Mouse (Mus musculus): ENCODE data around the gene Tlx1.
A peak's percentile ranks its signal among the peaks of the same experiment; 100 is the strongest.

The Tlx1 gene

DNA sequence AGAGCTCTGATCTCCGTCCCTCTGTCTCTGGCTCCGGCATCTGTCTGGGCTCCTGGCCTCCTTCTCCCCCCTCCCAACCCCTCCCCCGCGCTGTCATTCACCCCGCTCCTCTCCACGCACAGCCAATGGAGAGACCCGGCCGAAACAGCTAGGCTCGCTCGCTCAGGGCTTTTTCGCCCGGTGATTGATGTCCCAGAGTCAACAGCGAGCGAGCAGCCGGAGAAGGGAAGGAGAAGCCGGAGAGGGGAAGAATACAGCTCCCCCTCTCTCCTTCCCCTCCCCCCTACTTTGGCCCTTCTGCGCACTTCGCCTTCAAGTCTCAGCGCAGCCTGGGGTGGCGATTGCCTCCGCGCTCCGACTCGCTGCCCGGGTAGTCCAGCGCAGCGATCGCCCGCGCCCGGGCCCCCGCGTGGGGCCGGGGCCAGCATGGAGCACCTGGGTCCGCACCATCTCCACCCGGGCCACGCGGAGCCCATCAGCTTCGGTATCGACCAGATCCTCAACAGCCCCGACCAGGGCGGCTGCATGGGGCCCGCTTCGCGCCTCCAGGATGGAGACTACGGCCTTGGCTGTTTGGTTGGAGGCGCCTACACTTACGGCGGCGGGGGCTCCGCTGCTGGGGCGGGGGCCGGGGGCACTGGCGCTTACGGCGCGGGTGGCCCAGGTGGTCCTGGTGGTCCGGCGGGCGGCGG is at the start of gene Tlx1:
TSS of gene Tlx1 (plus strand) at position 191 of the 692 bp plus-strand sequence.
- DNase-seq: peak; percentile 14

DNA sequence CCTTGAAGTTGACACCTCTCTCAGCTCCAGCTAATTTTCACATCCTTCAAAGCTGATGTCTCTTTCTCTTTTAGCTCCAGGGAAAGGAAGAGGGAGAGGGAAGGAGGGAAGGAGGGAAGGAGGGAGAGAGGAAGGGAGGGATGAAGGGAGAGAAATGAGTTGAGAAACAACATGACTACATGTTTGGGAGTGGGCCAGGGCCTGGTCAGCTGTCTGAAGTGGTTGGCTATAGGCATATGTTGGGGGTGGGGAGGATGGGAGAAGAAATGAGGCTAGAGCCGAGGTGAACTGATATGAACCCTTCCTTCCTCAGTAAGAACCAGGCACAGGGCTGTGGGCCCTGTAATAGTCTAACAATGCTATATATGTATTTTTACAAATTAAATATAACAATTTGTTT is 44.9 kb upstream of the Tlx1 start:
- no peak for DNase-seq

DNA sequence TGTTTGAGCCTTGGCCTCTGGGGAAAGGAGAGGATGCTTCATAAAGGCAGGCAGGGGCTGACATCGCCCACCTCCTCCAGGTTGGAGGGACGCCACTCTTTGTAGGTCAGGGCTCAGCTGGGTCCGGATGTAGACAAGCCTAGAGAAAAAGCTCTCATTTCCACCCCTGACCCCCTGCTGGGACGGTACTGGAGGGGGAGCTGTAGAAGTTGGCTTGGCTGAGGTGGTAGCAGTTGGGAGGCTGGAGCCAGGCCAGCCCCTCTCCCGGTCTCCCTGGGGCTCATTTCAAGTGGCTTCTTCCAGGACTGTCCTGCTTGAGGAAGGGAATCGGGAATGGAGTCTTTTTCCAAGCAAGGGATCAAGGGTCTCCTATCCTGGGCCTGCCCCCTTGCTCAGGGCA is 43.8 kb upstream of the Tlx1 start:
- no peak for DNase-seq

DNA sequence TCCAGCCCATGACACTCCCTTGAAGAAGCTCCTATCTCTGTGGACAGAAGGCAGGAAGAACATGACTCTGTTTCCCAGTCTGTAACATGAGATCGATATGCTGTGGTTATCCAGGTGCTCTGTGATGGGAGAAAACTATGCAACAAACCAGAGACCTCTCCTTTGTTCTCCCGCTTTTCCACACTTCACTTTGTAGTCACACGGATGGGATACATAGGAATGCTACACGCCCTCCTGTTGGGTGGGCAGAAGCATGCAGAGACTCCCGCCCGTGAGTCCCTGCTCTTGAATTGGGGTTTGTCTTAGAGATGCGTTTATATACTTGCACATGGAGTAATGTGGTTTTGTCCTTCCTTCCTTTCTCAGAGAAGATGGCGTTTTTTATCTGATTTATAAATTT is 39.8 kb upstream of the Tlx1 start:
- no peak for DNase-seq

DNA sequence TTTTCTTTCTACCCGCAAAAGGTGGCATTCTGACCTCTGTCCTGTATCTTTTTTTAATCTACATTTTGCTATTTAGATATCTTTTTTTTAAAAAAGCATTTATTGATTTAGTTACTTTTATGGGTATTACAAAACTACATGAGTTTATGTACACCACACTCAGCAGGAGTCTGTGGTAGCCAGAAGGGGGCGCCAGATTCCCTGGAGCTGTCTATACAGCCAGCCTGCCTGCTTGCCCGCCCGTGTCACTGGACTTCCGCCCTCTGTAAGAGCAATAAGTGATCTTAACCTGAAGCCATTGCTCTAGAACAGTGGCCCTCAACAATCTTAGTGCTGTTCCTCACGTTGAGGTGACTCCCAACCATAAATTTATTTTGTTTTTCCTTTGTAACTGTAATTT is 38.0 kb upstream of the Tlx1 start:
- DNase-seq: peak; percentile 47

DNA sequence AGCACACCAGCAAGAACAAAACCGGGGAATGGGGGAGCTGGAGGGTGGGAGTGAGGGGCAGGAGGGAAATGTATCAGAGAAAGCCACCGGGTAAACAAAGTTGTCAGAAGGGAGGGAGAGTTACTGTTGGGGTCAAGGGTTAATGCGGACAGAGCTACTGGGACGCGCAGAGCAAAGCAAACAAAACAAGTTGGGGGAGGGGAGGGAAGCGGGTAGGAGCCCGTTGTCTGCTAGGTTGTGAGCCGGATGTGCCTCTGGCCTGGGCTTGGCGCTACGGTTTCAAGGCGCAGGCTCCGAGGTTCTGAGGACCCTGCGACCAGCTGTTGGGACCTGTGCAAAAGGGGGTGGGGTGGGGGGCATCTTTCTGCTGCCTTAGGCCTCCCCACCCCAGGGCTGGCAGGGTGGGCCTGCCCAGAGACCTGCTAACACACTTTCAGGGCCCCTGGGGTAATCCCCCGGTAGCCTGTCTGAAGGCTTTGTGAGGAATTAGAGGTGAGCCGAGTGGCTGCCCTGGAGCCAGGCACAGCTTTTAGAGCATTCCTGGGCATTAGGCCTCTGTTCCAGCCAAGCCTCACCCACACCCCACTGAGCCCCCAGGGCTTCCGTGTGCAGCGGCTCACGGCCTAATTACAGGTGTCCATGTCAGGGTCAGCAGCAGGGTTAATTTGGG is 36.6 kb upstream of the Tlx1 start:
- DNase-seq: no peak

DNA sequence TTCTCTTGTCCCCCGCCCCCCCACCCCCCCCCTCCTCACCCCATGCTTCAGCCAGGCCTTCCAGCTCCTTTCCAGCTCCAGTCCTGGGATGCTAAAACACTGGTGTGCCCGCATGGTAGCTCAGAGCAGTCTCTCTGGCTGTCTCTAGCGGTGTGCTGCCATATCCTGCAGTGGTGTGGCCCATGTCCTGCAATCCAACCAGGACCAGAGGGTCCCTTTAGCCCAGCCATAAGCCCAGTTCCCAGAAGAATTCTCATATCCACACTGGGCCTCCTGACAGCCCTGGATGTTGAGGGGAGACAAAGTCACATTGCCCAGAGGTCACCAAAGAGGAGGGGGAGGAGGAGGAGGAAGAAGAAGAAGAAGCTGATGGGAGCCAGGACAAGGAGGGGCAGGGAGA is 35.7 kb upstream of the Tlx1 start:
- no peak for DNase-seq

DNA sequence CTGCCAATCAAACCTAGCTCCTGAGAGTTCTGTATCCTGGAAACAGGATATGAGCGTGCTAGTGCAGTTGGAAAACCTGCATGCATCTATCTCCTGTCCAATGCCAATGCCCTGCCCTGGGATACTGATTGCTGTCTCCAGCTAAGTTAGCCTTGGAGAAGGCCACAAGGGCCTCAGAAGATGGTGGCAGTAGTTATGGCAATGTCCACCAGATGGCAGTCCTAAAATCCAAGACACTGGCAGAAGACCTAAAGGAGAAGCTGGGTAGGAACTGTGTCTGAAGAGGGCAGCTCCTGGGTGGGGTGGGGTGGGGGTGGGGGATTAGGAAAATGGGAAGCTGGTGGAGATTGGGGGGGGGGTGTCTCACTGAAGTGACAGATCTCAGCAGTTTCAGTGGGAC is 33.7 kb upstream of the Tlx1 start:
- DNase-seq: peak; percentile 42

DNA sequence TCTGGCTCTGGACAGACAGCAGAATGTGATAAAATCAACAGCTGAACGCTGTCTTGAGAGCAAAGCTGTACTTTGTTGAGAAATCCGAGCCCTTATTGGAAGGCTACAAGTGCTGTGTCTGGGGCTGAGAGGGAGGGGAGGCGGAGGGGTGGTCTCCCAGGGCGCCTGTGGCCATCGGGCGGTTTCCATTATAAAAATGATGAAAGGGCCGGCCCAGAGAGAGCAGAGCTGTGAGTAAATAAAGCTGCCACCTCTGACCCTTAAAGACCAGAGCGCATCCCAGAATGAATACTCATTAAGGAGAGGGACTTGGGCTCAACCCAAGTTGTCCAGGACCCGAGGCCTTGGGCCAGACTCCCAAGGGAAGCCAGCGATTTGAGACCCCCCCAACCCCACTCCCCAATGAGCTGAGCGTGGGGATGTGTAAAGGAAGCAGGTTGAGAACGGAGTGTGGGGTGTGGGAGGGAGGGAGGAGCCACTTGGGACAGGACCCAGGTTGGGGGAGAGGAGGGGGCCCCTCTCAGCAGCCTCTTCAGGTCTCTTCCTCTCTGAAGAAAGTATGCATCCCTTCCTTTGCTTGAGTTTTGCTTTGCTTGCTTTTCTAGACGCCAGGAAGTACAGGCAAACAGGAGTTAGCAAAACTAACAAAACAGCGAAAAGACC is 18.4 kb upstream of the Tlx1 start:
- DNase-seq: no peak

DNA sequence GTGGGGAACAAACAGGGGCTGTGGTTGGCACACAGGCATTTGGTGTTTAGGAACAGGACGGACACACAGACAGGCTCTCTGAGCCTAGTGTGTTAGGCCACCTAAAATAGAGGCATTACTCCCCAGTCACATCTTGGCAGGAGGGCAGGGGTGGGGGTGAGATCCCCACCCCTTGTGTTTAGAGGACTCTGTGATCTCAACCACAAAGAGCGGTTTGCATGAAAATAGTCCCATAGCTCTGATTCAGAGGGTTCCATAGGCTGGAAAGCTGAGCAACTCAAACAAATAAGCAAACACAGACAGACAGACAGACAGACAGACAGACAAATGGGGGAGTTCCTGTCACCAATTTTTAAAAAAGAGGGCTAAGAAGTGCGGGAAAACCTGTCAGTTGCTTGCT is 7.9 kb upstream of the Tlx1 start:
- no peak for DNase-seq

DNA sequence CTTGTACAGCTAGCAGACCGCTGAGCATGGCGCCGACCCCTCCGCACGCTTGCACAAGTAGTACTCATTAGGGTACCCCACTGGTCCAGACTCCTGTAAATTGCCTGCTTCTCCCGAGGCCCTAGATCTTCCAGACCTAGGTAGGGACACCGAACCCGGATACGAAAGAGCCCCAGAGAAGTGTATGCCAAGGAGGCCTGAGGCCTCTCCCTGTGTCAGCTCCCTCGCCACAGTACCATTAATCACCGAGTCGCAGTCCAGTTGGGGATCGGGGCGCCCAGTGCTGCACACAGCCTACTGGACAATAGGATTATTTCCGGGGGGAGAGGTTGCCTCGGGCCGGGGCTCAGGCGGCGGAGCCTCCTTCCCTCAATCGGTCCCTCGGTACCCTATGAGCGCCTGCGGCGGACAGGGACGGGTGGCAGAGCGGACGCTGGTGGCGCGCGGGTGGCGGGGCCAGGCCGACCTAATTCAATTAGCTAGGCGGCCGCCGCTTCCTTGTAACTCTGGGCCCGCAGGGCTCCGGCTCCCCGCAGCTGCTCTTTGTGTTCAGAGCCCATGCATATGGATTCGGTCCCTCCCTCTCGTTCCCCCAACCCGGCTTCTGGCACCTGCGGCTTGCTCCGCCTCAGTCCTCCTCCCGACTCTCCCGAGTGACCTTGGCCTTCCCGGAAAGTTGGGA is 7.1 kb upstream of the Tlx1 start:
- DNase-seq: no peak

DNA sequence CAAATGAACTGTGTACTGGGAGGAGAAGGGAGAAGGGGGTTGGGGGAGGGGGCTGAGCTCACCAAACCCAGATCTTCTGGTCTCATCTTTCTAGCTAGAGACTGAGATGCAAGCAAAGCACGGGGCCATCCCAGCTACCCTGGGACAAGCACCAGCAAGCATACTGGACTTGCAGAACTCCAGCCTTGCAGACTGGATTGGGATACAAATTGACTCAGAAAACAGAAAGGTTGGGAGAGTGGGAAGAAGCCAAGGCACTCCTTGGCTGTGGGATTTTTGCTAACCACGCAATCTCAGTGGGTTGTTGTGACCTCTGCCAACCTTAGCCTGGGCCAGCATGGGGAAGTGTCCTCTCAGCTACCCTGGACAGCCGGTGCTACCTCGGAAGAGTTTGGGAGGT is 3.4 kb upstream of the Tlx1 start:
- no peak for DNase-seq

DNA sequence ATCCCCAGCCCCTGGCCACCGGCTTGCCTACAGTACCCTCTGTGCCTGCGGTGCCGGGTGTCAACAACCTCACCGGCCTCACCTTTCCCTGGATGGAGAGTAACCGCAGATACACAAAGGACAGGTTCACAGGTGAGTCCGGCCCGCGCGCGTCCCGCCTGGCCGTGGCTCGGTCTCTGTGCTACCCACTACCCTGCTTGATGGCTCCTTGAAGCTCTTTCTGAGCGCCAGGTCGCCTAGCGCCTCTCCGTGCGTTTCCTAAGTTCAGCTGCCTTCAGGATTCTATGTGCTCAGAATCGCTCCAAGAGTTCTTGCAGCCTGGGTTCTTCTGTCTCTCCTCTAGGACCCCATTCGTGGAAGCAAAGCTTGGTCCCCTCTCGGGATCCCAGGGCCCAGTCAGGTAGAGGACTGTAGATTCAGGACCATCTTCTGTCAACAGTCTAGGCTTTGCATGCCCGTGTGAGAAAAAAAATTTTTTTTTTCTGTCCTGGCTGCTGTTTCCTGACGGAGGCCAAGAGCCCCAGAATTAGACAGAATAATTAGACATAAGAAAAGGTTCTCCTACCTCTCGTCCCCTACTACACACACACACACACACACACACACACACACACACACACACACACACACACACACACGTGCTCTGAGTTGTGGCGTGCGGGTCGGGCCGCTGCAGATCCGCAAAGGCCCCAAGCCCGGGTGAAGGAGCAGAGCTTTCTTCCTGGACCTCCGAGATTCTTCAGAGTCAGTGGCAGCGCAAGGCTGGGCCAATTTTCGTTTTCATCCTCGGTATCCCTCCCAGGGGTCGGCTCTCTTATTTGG is 1.1 kb downstream of the Tlx1 start:
- DNase-seq: no peak

DNA sequence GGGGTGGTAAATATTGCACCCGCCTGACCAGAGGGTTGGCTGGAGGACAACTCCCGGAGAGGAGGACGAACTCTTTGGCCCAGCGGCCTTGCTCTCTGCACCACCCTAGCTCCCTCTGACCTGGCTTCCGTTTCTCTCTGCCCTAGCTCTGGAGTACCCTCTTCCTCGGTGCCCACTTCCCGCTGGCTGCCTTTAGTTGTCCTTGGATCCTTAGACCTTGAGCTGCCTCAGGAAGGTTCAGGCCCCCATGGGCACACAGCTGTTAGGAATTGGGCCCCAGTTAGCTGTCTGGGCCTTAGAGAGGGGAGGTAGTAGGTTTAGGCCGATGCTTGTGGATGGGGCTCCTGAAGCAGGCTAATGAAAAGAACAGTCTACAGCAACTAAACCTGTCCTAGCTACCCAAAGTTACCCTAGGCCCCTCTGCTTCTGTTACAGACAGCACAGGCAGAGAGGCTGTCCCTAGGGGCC is 1.7 kb downstream of the Tlx1 start:
- no peak for DNase-seq

DNA sequence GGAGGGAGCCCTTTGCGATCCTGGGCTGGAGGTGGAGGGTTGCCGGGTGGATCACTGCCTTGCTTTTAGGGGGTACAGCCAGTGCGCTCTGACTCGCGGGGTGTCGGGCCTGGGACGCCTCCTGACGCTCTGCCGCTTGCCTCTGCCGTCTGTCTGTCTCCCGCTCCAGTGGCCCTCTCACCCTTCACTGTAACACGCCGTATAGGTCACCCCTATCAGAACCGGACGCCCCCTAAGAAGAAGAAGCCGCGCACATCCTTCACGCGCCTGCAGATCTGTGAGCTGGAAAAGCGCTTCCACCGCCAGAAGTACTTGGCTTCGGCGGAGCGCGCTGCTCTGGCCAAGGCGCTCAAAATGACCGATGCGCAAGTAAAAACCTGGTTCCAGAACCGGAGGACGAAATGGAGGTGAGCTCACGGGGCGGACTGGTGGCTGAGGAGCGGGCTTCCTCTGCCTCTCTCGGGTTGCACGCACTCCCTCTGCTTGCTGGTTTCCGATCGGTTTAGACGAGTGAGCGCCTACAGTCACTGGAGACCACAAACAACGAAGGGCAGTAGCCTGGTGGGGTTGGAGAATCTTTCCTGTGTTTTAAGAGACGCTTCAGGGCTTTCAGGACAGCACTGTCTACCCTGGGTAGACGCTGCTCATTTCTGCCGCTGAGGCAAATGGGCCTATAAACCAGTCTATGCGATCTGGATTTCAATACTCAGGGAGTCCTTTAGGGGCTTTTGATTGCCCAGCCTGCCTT is 3.0 kb downstream of the Tlx1 start:
- DNase-seq: no peak

DNA sequence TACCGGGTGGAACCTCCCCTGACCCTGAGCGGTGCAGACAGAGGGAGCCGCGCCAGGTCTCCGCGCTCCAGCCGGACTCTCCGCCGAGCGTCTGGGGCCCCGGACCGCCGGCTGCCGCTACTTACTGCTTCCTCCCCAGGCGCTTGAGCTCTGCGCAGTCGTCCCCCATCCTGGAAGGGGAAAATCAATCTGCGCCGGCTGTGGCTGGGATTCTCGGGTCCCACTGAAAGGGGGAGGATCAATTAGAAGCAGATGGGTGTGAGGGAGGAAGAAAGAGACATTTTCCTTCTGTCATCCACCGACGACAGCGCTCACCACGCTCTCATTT is 3.5 kb downstream of the Tlx1 start:
- peak; percentile 23 for DNase-seq

DNA sequence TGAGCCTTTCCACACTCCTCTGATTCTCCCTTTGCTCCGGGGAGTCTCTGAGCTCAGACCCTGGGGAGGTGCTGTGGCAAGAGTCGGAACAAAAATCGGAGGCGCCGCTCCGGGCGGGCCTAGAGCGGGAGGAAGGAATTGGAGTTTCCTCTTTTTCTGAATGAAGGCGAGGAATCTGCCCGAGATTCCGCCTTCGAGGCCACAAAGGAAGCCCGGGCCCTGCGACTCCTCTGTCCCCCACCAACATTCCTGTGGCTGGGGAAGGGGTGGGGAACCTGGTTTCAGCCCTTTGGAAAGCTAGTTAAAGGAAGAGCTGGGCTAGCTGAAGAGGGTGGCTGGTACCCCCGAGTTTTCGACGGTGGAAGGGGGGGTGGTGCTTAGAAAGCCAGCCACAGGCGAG is 4.0 kb downstream of the Tlx1 start:
- DNase-seq: no peak

DNA sequence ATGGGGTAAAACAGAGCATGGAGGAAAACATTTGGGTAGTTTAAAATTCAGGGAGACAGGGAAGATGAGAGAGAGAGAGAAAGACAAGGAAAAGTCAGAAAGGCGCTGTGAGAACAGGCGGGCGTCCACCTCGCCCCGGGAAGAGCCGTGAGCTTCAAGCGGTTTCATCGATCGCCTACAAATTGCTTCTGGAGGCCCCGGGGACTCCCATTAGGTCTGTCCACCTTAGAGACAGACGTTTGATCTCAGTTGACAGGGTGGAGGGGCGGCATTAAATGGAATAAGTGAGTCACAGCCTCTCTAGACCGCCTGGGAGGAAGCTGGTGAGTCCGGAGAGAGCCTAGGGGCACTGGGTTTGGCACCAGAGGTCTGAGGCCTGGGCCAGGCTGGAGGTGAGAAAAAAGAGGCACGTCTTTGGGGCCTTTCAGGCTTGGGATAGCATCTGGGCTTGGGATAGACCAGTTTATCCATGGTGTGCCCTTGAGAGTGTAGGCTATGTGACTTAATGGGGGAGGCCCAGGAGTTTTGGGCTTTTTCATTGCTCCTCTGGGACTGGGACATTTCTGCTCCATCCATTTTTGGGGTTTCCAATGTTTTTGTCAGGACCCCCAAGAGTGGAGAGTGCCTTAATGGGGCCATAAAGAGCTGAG is 4.8 kb downstream of the Tlx1 start:
- DNase-seq: no peak

DNA sequence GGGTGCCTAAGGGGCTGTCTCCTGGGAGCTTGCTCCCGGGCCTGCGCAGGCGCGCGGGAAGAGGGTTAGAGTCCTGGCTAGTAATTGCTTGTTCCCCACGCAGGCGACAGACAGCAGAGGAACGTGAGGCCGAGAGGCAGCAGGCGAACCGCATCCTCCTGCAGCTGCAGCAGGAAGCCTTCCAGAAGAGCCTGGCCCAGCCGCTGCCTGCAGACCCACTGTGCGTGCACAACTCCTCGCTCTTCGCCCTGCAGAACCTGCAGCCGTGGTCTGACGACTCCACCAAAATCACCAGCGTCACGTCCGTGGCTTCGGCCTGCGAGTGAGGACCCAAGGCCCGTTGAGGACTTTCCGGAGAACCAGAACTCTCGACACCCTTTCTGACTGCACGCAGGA is 5.3 kb downstream of the Tlx1 start:
- no peak for DNase-seq

DNA sequence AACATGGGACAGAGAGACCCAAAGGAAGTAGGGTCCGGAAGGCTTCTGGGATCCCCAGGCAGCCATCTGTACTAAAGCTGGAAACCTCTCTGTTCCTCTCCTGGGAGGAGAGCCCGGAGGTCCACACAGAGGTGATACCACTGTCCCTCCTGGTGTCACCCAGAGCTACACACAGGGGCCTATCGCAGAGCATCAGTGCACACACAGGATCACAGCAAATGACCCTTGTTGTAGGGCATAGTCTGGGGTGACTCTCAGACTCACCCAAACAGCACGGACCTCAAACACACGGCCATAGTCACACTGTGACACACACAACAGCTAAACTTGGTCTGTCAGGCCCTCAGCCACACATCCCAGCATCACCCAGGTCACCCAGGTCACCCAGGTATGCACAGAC is 5.9 kb downstream of the Tlx1 start:
- DNase-seq: no peak

DNA sequence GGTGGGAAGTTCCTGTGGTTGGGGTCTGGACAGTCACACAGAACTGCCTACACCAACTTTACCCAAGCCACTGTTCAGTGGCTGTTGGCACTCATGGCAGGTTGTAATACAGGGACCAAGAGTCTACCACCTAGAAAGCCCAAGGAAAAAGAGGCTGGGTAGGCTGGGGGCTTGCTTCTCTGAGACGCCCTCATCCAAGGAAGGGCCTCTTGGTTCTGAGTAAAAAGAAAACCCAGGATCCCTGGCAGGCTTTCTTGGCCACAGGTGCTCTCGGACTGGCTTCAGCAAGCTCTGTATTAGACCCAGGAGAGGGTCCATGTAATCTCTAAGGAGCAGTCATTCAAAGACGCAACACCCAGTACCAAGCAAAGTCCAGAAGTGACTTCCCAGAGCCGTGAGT is 7.7 kb downstream of the Tlx1 start:
- no peak for DNase-seq

DNA sequence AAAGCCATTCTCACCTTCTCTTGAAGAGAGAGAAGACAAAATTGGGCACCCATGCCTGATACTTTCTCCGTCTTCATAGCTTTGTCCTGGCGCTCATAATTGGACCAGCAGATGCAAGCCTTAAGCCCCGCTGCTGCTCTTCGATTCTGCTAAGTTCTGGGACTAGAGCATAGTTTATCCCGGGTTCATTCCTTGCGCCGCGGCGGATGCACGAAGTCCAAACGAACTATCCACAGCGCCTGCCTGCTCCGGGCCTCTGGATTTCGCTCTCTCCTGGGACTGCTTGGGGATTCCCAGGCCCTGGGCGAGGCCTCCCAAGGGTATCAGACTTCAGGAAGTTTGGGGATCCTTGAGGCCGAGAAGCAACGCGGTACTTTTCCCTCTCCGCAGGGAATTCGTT is 8.4 kb downstream of the Tlx1 start:
- no peak for DNase-seq

Measured in thymus, postnatal 4 days (tissue).